Mouse (Mus musculus) liver, adult 10 weeks (tissue): ENCODE results near the gene Hmgb2. TPM values are rescaled to one million over a fixed set of nuclear protein-coding genes. Genes with fewer than 3 reads are reported as not detected.

Experiments used
- polyA plus RNA-seq: library from polyadenylated mRNA; stranded (reverse); fragments of 350-450 nt; fragmentation: Illumina TruSeq; extraction: RNeasy Lipid Tissue Mini Kit (QIAGEN cat#74804); gene quantifications from one replicate; pipeline ENCODE4 v1.2.3, GENCODE M21; 2014; ENCODE audit warnings: low read depth, low replicate concordance

Hmgb2 gene
- 4.5 TPM for polyA plus RNA-seq

DNA sequence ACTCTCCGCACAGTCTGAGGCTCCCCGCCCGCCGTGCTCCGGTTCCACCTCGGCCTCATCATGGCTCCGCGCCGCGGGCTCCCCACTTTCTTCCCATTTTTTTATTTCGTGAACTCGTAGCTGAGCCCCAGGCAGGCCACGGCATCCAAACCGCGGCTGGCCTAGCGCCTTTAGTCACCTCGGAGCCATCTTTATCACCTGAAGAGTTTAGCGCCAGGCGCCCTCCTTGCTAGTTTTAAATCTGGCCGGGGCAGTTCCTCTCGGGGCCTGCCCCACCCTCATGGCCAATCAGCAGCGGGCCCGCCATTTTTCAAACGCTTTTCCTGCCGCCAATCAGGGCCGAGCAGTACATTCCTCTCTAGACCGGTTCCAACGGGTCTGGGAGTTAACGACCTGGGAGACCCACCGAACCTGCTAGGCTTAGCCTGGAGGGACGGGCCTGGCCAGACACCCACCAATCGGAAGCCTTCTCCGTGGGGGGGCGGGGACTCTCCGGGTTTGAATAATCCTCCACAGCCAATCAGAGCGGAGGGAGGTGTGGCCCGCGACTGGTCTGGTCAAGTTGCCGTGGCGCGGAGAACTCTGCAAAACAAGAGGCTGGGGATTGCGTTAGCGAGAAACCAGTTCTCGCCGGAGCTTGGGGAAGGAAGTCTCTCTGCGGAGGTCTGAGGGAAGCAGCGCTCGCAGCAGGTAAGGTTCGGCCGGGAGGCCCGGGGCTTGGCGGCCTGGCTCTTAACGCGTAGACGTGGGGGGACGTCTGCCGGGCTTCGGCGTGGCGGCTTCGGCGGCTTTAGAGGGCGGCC lies at the start of gene Hmgb2:
Hmgb2 (plus strand) TSS at position 592 of the 803 bp plus-strand sequence.

DNA sequence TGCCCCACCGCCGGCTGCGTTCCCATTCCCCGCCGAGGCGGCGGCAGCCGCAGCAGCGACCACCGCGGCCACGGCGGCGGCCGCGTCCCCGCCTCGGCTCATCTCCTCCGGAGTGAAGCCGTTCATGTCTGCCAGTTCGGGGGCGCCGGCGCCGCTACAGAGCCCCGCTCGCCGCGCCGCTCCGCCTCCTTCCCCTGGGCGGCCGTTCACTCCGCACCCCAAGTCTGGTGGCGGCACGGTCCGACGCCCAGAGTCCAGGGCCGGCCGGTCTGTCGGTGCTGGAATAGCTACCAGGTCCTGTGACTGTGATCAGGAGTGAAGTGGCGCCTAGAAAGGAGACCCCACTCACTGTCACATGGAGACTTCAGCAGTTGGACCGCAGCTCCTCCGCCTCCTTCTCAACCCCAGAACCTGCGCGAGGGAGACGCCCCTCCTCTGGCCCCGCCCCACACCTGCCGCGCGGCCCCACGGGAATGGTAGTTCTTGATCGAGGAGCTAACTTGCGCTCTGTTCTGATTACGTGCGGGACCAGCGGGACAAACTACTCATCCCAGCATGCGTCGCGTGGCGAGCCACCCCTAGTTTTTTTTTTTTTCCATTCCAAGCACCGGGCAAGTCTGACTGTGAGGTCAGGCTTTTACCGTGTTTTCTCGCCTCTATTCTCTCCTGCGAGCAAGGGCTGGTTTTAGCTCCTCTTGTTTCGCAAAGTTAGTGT lies 24.1 kb upstream of the Hmgb2 start, which contains the start of gene Sap30:
Sap30 (minus strand) TSS at position 420 of the 715 bp plus-strand sequence.

Other genes with a start within 250 kb of the Hmgb2 start
- gene Hand2, start 190.9 kb upstream of the Hmgb2 start, polyA plus RNA-seq, result 2.0 TPM
- gene Scrg1, start 56.0 kb upstream of the Hmgb2 start, polyA plus RNA-seq, result not detected
- gene Sap30, start 24.0 kb upstream of the Hmgb2 start, polyA plus RNA-seq, result 5.5 TPM
- gene Galnt7, start 141.1 kb downstream of the Hmgb2 start, polyA plus RNA-seq, result 2.4 TPM